9 mouse cellular contexts compared by ENCODE assay signal in genomic region chr9:122195042-122195682, GRCm38 (mm10).
DNase-seq lines count a peak whose midpoint lies in the region; ATAC-seq lines count a peak whose summit lies in the region.
"Had no signal": no experiment of that assay in that cellular context is flagged by ENCODE, and none has a peak within 500 bp of the region (broad histone marks: within the 10 kb centered on the region; RNA-seq: fewer than 3 reads in every experiment).

No protein-coding gene starts in this region.

- H3K27ac ChIP-seq in kidney, embryonic 15.5 days = no peak overlapping the region
- no peak overlapping the region for H3K27ac ChIP-seq in intestine, embryonic 15.5 days
- H3K27ac ChIP-seq in midbrain, embryonic 14.5 days (replicated peaks; ENCODE audit: low read depth, low read length) = no peak overlapping the region
- H3K27ac ChIP-seq: kidney, postnatal 0 days had no signal

- no peak for ATAC-seq in kidney, embryonic 15.5 days (replicated peaks; ENCODE audit: low FRiP score)
- peak; percentile 57; the same call in 1 of the 2 replicates for ATAC-seq in intestine, embryonic 15.5 days
- ATAC-seq in midbrain, embryonic 14.5 days (ENCODE audit: low FRiP score, low TSS enrichment) = no peak

- no peak overlapping the region for H3K4me2 ChIP-seq in kidney, embryonic 15.5 days
- H3K4me2 ChIP-seq in intestine, embryonic 15.5 days (replicated peaks) = no peak overlapping the region
- H3K4me2 ChIP-seq in midbrain, embryonic 14.5 days (ENCODE audit: low read length) = no peak overlapping the region

- peaks cover 20% of the 10 kb centered on the region for H3K4me1 ChIP-seq in kidney, embryonic 15.5 days
- peaks cover 11% of the 10 kb centered on the region for H3K4me1 ChIP-seq in intestine, embryonic 15.5 days (replicated peaks)
- no peaks in the 10 kb centered on the region for H3K4me1 ChIP-seq in midbrain, embryonic 14.5 days (ENCODE audit: control insufficient read depth, insufficient read depth, low read length)

- no peak overlapping the region for H3K4me3 ChIP-seq in kidney, embryonic 15.5 days (replicated peaks)
- no peak overlapping the region for H3K4me3 ChIP-seq in intestine, embryonic 15.5 days (replicated peaks)
- no peak overlapping the region for H3K4me3 ChIP-seq in midbrain, embryonic 14.5 days (replicated peaks; ENCODE audit: low read depth, low read length)

- DNase-seq in kidney, adult 11 months = peak; percentile 39
- DNase-seq in cerebellum, postnatal 14 days = peak; percentile 84 to 86
- peak; percentile 79 for DNase-seq in lung, postnatal 25 days (ENCODE audit: low spot score)
- no peak for DNase-seq in spleen, postnatal 4 days (ENCODE audit: low spot score in 2 of 2)
- no peak for DNase-seq in midbrain, embryonic 14.5 days
- no peak for DNase-seq in urinary bladder, postnatal 10 days (ENCODE audit: low spot score)

- no peaks in the 10 kb centered on the region for H3K27me3 ChIP-seq in kidney, embryonic 15.5 days
- H3K27me3 ChIP-seq in intestine, embryonic 15.5 days (replicated peaks) = no peaks in the 10 kb centered on the region
- no peaks in the 10 kb centered on the region for H3K27me3 ChIP-seq in midbrain, embryonic 14.5 days (ENCODE audit: control insufficient read depth, insufficient read depth, low read length)

- no peaks in the 10 kb centered on the region for H3K36me3 ChIP-seq in kidney, embryonic 15.5 days
- H3K36me3 ChIP-seq in intestine, embryonic 15.5 days = no peaks in the 10 kb centered on the region
- H3K36me3 ChIP-seq in midbrain, embryonic 14.5 days (ENCODE audit: control insufficient read depth, insufficient read depth, low read length) = peaks cover 3% of the 10 kb centered on the region; the same call in 1 of the 2 replicates

- no peaks in the 10 kb centered on the region for H3K9me3 ChIP-seq in kidney, embryonic 15.5 days (replicated peaks)
- no peaks in the 10 kb centered on the region for H3K9me3 ChIP-seq in intestine, embryonic 15.5 days
- no peaks in the 10 kb centered on the region for H3K9me3 ChIP-seq in midbrain, embryonic 14.5 days (ENCODE audit: control insufficient read depth, low read length)

- H3K9ac ChIP-seq in kidney, embryonic 15.5 days = no peak overlapping the region
- H3K9ac ChIP-seq in intestine, embryonic 15.5 days = no peak overlapping the region
- H3K9ac ChIP-seq in midbrain, embryonic 14.5 days (replicated peaks; ENCODE audit: low read length) = no peak overlapping the region

- 81% methylated on average over 5 of the region's 5 CpGs for WGBS in kidney, embryonic 15.5 days
- WGBS in intestine, embryonic 15.5 days = 66% methylated on average over 5 of the region's 5 CpGs
- 88% methylated on average over 5 of the region's 5 CpGs for WGBS in midbrain, embryonic 14.5 days

Comparison
In these comparisons a context has a peak if more than half of its experiments do, and no peak if none do; other contexts are left out.
1. DNase-seq: peak in kidney, adult 11 months (single experiment), cerebellum, postnatal 14 days (2 of 2) and lung, postnatal 25 days (single experiment); none in spleen, postnatal 4 days (0 of 2), midbrain, embryonic 14.5 days (single experiment) and urinary bladder, postnatal 10 days (single experiment).